13 mouse cellular contexts compared by ENCODE assay signal in the genomic region with DNA sequence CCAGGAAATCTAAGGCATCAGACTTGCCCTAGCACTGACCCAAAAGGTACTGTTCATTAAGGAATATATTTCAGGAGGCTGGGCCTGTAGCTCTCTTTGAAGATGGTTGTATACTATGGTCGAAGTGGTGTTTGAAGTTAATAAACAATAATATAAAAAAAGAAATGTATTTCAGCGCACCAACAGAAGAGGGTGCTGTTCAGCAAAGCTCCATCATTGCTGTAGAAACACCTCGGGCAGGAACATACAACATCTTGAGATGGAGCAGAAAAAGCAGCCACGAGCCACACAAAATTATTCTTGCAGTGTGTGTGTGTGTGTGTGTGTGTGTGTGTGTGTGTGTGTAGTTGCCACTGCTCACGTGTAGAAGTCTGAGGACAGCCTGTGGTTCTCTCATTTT. TPM values are rescaled to one million over a fixed set of nuclear protein-coding genes. Genes with fewer than 3 reads are reported as not detected.
DNase-seq lines count a peak whose midpoint lies in the region; ATAC-seq and TF ChIP-seq lines count a peak whose summit lies in the region.
"Had no signal": no experiment of that assay in that cellular context is flagged by ENCODE, and none has a peak within 500 bp of the region (broad histone marks: within the 10 kb centered on the region; RNA-seq: fewer than 3 reads in every experiment).

No protein-coding gene starts in this region.

- no peaks in the 10 kb centered on the region for H3K9me3 ChIP-seq in midbrain, postnatal 0 days (ENCODE audit: low read length)
- no peaks in the 10 kb centered on the region for H3K9me3 ChIP-seq in midbrain, embryonic 13.5 days
- H3K9me3 ChIP-seq: heart, embryonic 15.5 days; midbrain, embryonic 12.5 days had no signal

- H3K36me3 ChIP-seq in heart, adult 2 months (ENCODE audit: control insufficient read depth, insufficient read depth, low read length) = no peaks in the 10 kb centered on the region
- H3K36me3 ChIP-seq in midbrain, postnatal 0 days (ENCODE audit: insufficient read depth, low read length) = no peaks in the 10 kb centered on the region
- H3K36me3 ChIP-seq in midbrain, embryonic 13.5 days = no peaks in the 10 kb centered on the region
- H3K36me3 ChIP-seq: heart, embryonic 15.5 days; midbrain, embryonic 12.5 days had no signal

- no peak for ATAC-seq in midbrain, postnatal 0 days (ENCODE audit: low FRiP score)
- ATAC-seq in midbrain, embryonic 13.5 days = no peak

- no peak for TF ChIP-seq EP300 in heart, adult 2 months (IDR thresholded peaks at IDR 0.05; ENCODE audit: insufficient read depth, low read depth, low read length)

- intact Hi-C loops in heart, adult 2 months (cut with DNase I) = loop anchor here (1.0 to 5.0 kb wide), 2 partner anchors 187 to 528 kb away; no protein-coding TSS in a partner anchor

- H3K79me2 ChIP-seq in heart, adult 2 months (replicated peaks; ENCODE audit: control insufficient read depth, insufficient read depth, low read length) = no peaks in the 10 kb centered on the region

- H3K4me1 ChIP-seq in heart, adult 2 months (ENCODE audit: control insufficient read depth, insufficient read depth, low read length) = no peaks in the 10 kb centered on the region
- no peaks in the 10 kb centered on the region for H3K4me1 ChIP-seq in midbrain, postnatal 0 days (ENCODE audit: insufficient read depth, low read length)
- no peaks in the 10 kb centered on the region for H3K4me1 ChIP-seq in midbrain, embryonic 13.5 days (replicated peaks)
- H3K4me1 ChIP-seq: heart, embryonic 15.5 days; midbrain, embryonic 12.5 days had no signal

- no peak overlapping the region for H3K4me2 ChIP-seq in midbrain, postnatal 0 days (ENCODE audit: low read depth, low read length, poor library complexity, severe bottlenecking)
- H3K4me2 ChIP-seq in midbrain, embryonic 13.5 days (replicated peaks) = no peak overlapping the region
- H3K4me2 ChIP-seq: heart, embryonic 15.5 days; midbrain, embryonic 12.5 days had no signal

- TF ChIP-seq POLR2A in heart, adult 2 months (IDR thresholded peaks at IDR 0.05; ENCODE audit: insufficient read depth, low read depth, low read length) = no peak

- no peak overlapping the region for H3K4me3 ChIP-seq in heart, adult 2 months
- no peak overlapping the region for H3K4me3 ChIP-seq in midbrain, postnatal 0 days (ENCODE audit: low read depth, low read length)
- no peak overlapping the region for H3K4me3 ChIP-seq in midbrain, embryonic 13.5 days (replicated peaks)
- H3K4me3 ChIP-seq: heart, embryonic 15.5 days; midbrain, embryonic 12.5 days had no signal

- peak; percentile 66 for TF ChIP-seq CTCF in heart, adult 2 months (IDR thresholded peaks at IDR 0.05)
- peak; percentile 53 for TF ChIP-seq CTCF in midbrain, postnatal 0 days (IDR thresholded peaks at IDR 0.05)

- no peaks in the 10 kb centered on the region for H3K27me3 ChIP-seq in heart, adult 2 months (ENCODE audit: control insufficient read depth, insufficient read depth, low read length)
- H3K27me3 ChIP-seq in midbrain, postnatal 0 days (ENCODE audit: insufficient read depth, low read length) = no peaks in the 10 kb centered on the region
- no peaks in the 10 kb centered on the region for H3K27me3 ChIP-seq in midbrain, embryonic 13.5 days
- H3K27me3 ChIP-seq: heart, embryonic 15.5 days; midbrain, embryonic 12.5 days had no signal

- 42% methylated on average over 5 of the region's 5 CpGs for WGBS in heart, adult 2 months
- WGBS in midbrain, postnatal 0 days = 69% methylated on average over 5 of the region's 5 CpGs
- WGBS in midbrain, embryonic 13.5 days = 67% methylated on average over 5 of the region's 5 CpGs

- no peak for DNase-seq in heart, adult 2 months
- no peak for DNase-seq in heart, adult 9 months (ENCODE audit: low spot score in 2 of 2)
- no peak for DNase-seq in midbrain, postnatal 0 days (ENCODE audit: low spot score)
- peak; percentile 68 for DNase-seq in brain, adult 2 months (ENCODE audit: low read depth, low spot score)
- peak; percentile 15 for DNase-seq in thymus, postnatal 4 days
- DNase-seq in cerebellum, postnatal 36 days = no peak
- no peak for DNase-seq in gastrocnemius, postnatal 10 days
- DNase-seq: cerebellum, adult 18-20 months; kidney, adult 8-10 months; left cerebral cortex, postnatal 4 days had no signal

- no peak overlapping the region for H3K27ac ChIP-seq in heart, adult 2 months
- H3K27ac ChIP-seq in midbrain, postnatal 0 days (ENCODE audit: low read depth, low read length) = no peak overlapping the region
- no peak overlapping the region for H3K27ac ChIP-seq in midbrain, embryonic 13.5 days
- H3K27ac ChIP-seq: heart, embryonic 15.5 days; midbrain, embryonic 12.5 days had no signal

- H3K9ac ChIP-seq in heart, adult 2 months (ENCODE audit: low read depth, low read length) = no peak overlapping the region
- H3K9ac ChIP-seq in midbrain, postnatal 0 days (replicated peaks; ENCODE audit: low read length, poor library complexity, severe bottlenecking) = no peak overlapping the region
- H3K9ac ChIP-seq in midbrain, embryonic 13.5 days (replicated peaks) = no peak overlapping the region
- H3K9ac ChIP-seq: heart, embryonic 15.5 days; midbrain, embryonic 12.5 days had no signal

RNA-seq across cellular contexts. Expression of a gene that starts 25.9 kb away (rescaled TPM):
- under 1 TPM; 0.29 to 0.41 TPM for total RNA-seq in heart, adult 2 months (2021)
- polyA plus RNA-seq in heart, adult 2 months (2012; rRNA removed) = 0.35 and 1.2 TPM in 2 replicates
- total RNA-seq in midbrain, postnatal 0 days (2014; rRNA removed) = 208 and 225 TPM in 2 replicates
- 74.9 and 79.0 TPM in 2 replicates for polyA plus RNA-seq in midbrain, postnatal 0 days (2015; fragmentation: Nextera tagmentation; extraction: Ambion mirVana)
- 23.9 and 24.8 TPM in 2 replicates for polyA plus RNA-seq in midbrain, embryonic 13.5 days (2015; fragmentation: Nextera tagmentation; extraction: Ambion mirVana)
- under 1 TPM; 0.73 to 0.90 TPM for total RNA-seq in gastrocnemius, postnatal 10 days (2021)

RNA-seq across cellular contexts. Expression of a gene that starts 51.5 kb away (rescaled TPM):
- total RNA-seq in heart, adult 2 months (2021) = 10 to 100 TPM; 31.8 to 32.0 TPM
- 11.1 and 31.3 TPM in 2 replicates for polyA plus RNA-seq in heart, adult 2 months (2012; rRNA removed)
- 11.8 and 19.7 TPM in 2 replicates for total RNA-seq in midbrain, postnatal 0 days (2014; rRNA removed)
- polyA plus RNA-seq in midbrain, postnatal 0 days (2015; fragmentation: Nextera tagmentation; extraction: Ambion mirVana) = 5.0 and 5.8 TPM in 2 replicates
- polyA plus RNA-seq in midbrain, embryonic 13.5 days (2015; fragmentation: Nextera tagmentation; extraction: Ambion mirVana) = 7.3 and 8.1 TPM in 2 replicates
- total RNA-seq in gastrocnemius, postnatal 10 days (2021) = 1 to 10 TPM; 7.4 to 8.8 TPM

Comparison
In these comparisons a context has a peak if more than half of its experiments do, and no peak if none do; other contexts are left out.
1. DNase-seq: peak in brain, adult 2 months (single experiment) and thymus, postnatal 4 days (single experiment); none in heart, adult 2 months (0 of 2), heart, adult 9 months (0 of 2), midbrain, postnatal 0 days (single experiment), cerebellum, postnatal 36 days (0 of 2) and gastrocnemius, postnatal 10 days (single experiment).
2. RNA of a gene that starts 25.9 kb away (total RNA-seq): 208 to 225 TPM in midbrain, postnatal 0 days; 0.73 to 0.90 TPM in gastrocnemius, postnatal 10 days and 0.29 to 0.41 TPM in heart, adult 2 months; every median in the first group is over 100 times any median in the second.